Mouse (Mus musculus): Measurements from ENCODE around the gene Mfsd6l. TPM values are rescaled to one million over a fixed set of nuclear protein-coding genes. Genes with fewer than 3 reads are reported as not detected.
A peak's percentile ranks its signal among the peaks of the same experiment; 100 is the strongest.

The Mfsd6l gene
- polyA plus RNA-seq, 1 experiment from 2014 or later: 0.12 TPM

DNA sequence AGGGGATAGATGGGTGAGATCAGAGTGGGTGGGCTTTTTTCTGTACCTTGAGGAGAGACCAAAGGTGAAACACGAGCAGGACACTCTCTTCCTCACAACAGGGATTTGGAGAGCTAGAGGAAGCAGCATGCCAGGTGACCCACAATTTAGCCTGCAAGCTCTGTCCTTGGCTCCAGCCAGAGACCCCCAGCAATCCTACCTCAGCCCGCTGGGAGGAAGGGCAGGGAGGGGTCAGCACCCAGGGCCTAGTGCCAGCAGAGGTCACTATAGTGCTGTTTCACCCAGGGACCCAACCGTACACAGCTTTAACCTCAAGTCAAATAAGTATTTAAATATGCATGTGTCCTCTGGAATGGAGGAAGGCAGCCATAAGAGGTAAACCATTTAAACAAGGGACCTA lies 29.9 kb downstream of the Mfsd6l start:
- H3K4me2 ChIP-seq (ENCODE audit: low read depth, low read length): no peak overlapping the region
- no peaks in the 10 kb centered on the region for H3K9me3 ChIP-seq (ENCODE audit: low read length)
- no peak for TF ChIP-seq EP300 (IDR thresholded peaks at IDR 0.05; ENCODE audit: low read depth)
- TF ChIP-seq CTCF (IDR thresholded peaks at IDR 0.05; ENCODE audit: low read depth): peak; percentile 51
- H3K36me3 ChIP-seq (replicated peaks; ENCODE audit: insufficient read depth, low read length): no peaks in the 10 kb centered on the region
- peak; percentile 40 for DNase-seq
- no peak overlapping the region for H3K9ac ChIP-seq (replicated peaks)
- no peaks in the 10 kb centered on the region for H3K4me1 ChIP-seq (ENCODE audit: insufficient read depth)
- no peak overlapping the region for H3K4me3 ChIP-seq (ENCODE audit: low read depth, low read length)
- no peak overlapping the region for H3K27ac ChIP-seq (ENCODE audit: low read depth)
- H3K27me3 ChIP-seq (ENCODE audit: insufficient read depth, low read length): no peaks in the 10 kb centered on the region
- 17% methylated on average over 3 of the region's 3 CpGs for WGBS (ENCODE audit: insufficient replicate concordance)
- ATAC-seq: no peak

- H3K4me3 ChIP-seq (ENCODE audit: low read depth, low read length): no peak within 1 kb of the TSS
- 64% methylated on average over 5 of the region's 5 CpGs for WGBS (ENCODE audit: insufficient replicate concordance)
- no peak within 1 kb of the TSS for H3K4me2 ChIP-seq (ENCODE audit: low read depth, low read length)
- TF ChIP-seq EP300 (IDR thresholded peaks at IDR 0.05; ENCODE audit: low read depth) (no peak), CTCF (IDR thresholded peaks at IDR 0.05; ENCODE audit: low read depth) (no peak)
- H3K9me3 ChIP-seq (ENCODE audit: low read length): no peaks in the 10 kb centered on the region
- H3K4me1 ChIP-seq (ENCODE audit: insufficient read depth): no peaks in the 10 kb centered on the region
- no peak within 1 kb of the TSS for H3K27ac ChIP-seq (ENCODE audit: low read depth)
- H3K27me3 ChIP-seq (ENCODE audit: insufficient read depth, low read length): no peaks in the 10 kb centered on the region
- no peaks in the 10 kb centered on the region for H3K36me3 ChIP-seq (replicated peaks; ENCODE audit: insufficient read depth, low read length)
- no peak within 1 kb of the TSS for H3K9ac ChIP-seq (replicated peaks)
- ATAC-seq (no peak), DNase-seq (no peak)
Measured at GRCm38 (mm10) chr11:68586721-68587120, 30.7 kb downstream of the Mfsd6l start, which contains the start of gene Ccdc42. Ccdc42 (plus strand) TSS chr11:68587021.

DNA sequence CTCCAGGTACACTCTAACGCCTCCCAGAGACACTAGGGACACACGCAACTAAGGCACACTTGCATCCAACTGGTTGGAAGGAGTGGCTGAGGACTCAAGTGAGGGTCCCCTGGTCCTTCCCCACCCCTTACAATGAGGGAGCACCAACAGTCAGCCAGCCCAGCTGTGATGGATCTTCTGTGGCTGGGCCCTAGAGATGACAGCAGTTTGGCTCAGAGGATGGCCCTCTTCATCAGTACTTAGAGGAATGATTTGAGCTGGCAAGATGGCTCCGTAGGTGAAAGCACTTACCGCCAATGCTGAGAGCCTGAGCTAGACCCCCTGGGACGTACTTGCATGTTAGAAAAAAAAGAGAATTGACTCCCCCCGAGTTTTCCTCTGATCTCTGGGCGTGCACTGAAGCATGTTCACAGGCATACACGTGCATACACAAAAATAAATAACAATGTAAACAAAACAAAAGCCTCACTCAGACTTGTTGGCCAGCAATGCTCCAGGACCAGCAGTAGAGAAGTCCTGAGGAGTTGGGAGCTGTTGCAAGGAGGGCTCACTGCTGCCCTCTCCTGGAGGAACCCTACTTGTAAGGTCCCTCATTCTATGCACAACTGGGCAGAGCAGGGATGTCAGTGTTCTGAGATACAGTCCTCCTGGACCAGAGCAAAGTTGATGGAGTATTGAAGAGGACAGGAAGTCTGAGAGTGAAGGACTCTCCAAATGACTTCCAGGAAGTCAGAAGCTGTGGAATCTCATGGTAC lies 33.2 kb downstream of the Mfsd6l start:
- Histone ChIP-seq H3K27ac (ENCODE audit: low read depth) (no peak overlapping the region), H3K9me3 (ENCODE audit: low read length) (no peaks in the 10 kb centered on the region), H3K36me3 (replicated peaks; ENCODE audit: insufficient read depth, low read length) (no peaks in the 10 kb centered on the region), H3K4me1 (ENCODE audit: insufficient read depth) (no peaks in the 10 kb centered on the region), H3K4me2 (ENCODE audit: low read depth, low read length) (no peak overlapping the region), H3K4me3 (ENCODE audit: low read depth, low read length) (no peak overlapping the region), H3K27me3 (ENCODE audit: insufficient read depth, low read length) (no peaks in the 10 kb centered on the region), H3K9ac (replicated peaks) (no peak overlapping the region)
- 61% methylated on average over 8 of the region's 8 CpGs for WGBS (ENCODE audit: insufficient replicate concordance)
- TF ChIP-seq EP300 (IDR thresholded peaks at IDR 0.05; ENCODE audit: low read depth) (no peak), CTCF (IDR thresholded peaks at IDR 0.05; ENCODE audit: low read depth) (peak; percentile 89)
- peak; percentile 82 for DNase-seq
- no peak; the same call in 1 of the 2 replicates for ATAC-seq

- H3K4me2 ChIP-seq (ENCODE audit: low read depth, low read length): no peak overlapping the region
- H3K27me3 ChIP-seq (ENCODE audit: insufficient read depth, low read length): no peaks in the 10 kb centered on the region
- H3K36me3 ChIP-seq (replicated peaks; ENCODE audit: insufficient read depth, low read length): no peaks in the 10 kb centered on the region
- H3K9ac ChIP-seq (replicated peaks): no peak overlapping the region
- no peak overlapping the region for H3K27ac ChIP-seq (ENCODE audit: low read depth)
- no peak for ATAC-seq
- H3K4me1 ChIP-seq (ENCODE audit: insufficient read depth): no peaks in the 10 kb centered on the region
- H3K9me3 ChIP-seq (ENCODE audit: low read length): no peaks in the 10 kb centered on the region
- no peak overlapping the region for H3K4me3 ChIP-seq (ENCODE audit: low read depth, low read length)
- DNase-seq: no peak
- TF ChIP-seq CTCF (IDR thresholded peaks at IDR 0.05; ENCODE audit: low read depth) (no peak), EP300 (IDR thresholded peaks at IDR 0.05; ENCODE audit: low read depth) (no peak)
- 40% methylated on average over 5 of the region's 5 CpGs for WGBS (ENCODE audit: insufficient replicate concordance)
Measured at GRCm38 (mm10) chr11:68591708-68592107, 35.7 kb downstream of the Mfsd6l start.

DNA sequence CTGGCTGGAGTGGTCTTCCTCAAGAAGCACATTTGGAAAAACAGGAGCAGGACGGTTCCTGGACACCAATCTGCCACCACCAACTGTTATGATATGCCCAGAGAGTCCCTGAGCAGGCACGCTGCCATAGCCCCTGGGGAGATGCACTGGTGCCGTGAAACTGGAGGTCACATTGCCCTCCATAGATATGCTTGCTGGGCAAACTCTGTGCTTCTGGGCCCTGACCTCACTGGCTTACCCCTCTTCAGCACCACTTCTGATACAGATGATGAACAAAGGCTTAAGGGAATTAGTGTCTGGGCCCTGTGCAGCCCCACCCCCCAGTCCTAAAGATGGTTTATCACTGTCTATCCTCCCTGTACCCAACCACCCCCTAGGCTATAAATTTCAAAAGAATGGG lies 37.3 kb downstream of the Mfsd6l start:
- no peak for ATAC-seq
- H3K4me2 ChIP-seq (ENCODE audit: low read depth, low read length): no peak overlapping the region
- no peak overlapping the region for H3K9ac ChIP-seq (replicated peaks)
- no peak overlapping the region for H3K4me3 ChIP-seq (ENCODE audit: low read depth, low read length)
- DNase-seq: no peak
- no peaks in the 10 kb centered on the region for H3K36me3 ChIP-seq (replicated peaks; ENCODE audit: insufficient read depth, low read length)
- no peaks in the 10 kb centered on the region for H3K9me3 ChIP-seq (ENCODE audit: low read length)
- WGBS (ENCODE audit: insufficient replicate concordance): 56% methylated on average over 3 of the region's 3 CpGs
- TF ChIP-seq EP300 (IDR thresholded peaks at IDR 0.05; ENCODE audit: low read depth) (no peak), CTCF (IDR thresholded peaks at IDR 0.05; ENCODE audit: low read depth) (no peak)
- no peaks in the 10 kb centered on the region for H3K27me3 ChIP-seq (ENCODE audit: insufficient read depth, low read length)
- H3K4me1 ChIP-seq (ENCODE audit: insufficient read depth): no peaks in the 10 kb centered on the region
- H3K27ac ChIP-seq (ENCODE audit: low read depth): no peak overlapping the region

DNA sequence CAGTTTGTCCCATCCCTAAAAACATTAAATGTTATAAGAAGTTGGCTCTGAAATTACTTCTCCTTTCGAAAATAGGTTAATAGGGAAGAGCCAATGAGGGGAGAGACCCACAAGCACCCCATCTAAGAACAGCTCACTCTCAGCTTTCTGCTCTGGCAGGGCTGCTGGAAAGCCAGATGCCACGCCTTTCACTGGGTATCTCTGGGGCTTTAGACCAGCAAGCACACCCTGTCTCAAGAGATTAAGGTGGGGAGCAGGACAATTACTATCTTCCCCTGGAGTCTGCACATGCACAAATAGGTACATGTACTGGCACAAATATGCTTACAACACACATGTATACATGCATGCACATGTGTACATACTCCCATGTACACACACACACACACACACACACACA lies 41.9 kb downstream of the Mfsd6l start:
- 61% methylated on average over 2 of the region's 2 CpGs for WGBS (ENCODE audit: insufficient replicate concordance)
- Histone ChIP-seq H3K27ac (ENCODE audit: low read depth) (no peak overlapping the region), H3K9me3 (ENCODE audit: low read length) (no peaks in the 10 kb centered on the region), H3K4me3 (ENCODE audit: low read depth, low read length) (no peak overlapping the region), H3K36me3 (replicated peaks; ENCODE audit: insufficient read depth, low read length) (no peaks in the 10 kb centered on the region), H3K4me1 (ENCODE audit: insufficient read depth) (peaks cover 21% of the 10 kb centered on the region; the same call in 1 of the 2 replicates), H3K27me3 (ENCODE audit: insufficient read depth, low read length) (no peaks in the 10 kb centered on the region), H3K9ac (replicated peaks) (no peak overlapping the region), H3K4me2 (ENCODE audit: low read depth, low read length) (no peak overlapping the region)
- TF ChIP-seq CTCF (IDR thresholded peaks at IDR 0.05; ENCODE audit: low read depth): no peak
- TF ChIP-seq EP300 (IDR thresholded peaks at IDR 0.05; ENCODE audit: low read depth): no peak
- no peak; the same call in 1 of the 2 replicates for ATAC-seq
- no peak for DNase-seq
